Mouse (Mus musculus) adrenal gland, postnatal 4 days (tissue): ENCODE measurements around the gene Adcy6. TPM values are rescaled to one million over a fixed set of nuclear protein-coding genes. Genes with fewer than 3 reads are reported as not detected.

Experiments used
- DNase-seq, 2 experiments: peaks; one replicate each; pipeline ENCODE4 v3.0.0; 2021 to 2022; ENCODE audit warnings: low spot score in 2 of 2, mixed read lengths in 2 of 2
- total RNA-seq, 2 experiments: library from RNA; stranded (reverse); gene quantifications; 2 replicates each; pipeline ENCODE4 v1.2.3; 2021

Gene Adcy6
- total RNA-seq, 2 experiments from 2014 or later: 78.0 to 83.3 TPM

- DNase-seq: no peak
Measured at GRCm38 (mm10) chr15:98602191-98602881, 7.5 kb downstream of the Adcy6 start.

GRCm38 (mm10) chr15:98601832-98602190, 8.1 kb downstream of the Adcy6 start:
- no peak for DNase-seq

- DNase-seq: no peak
Measured at GRCm38 (mm10) chr15:98600036-98600709, 9.7 kb downstream of the Adcy6 start.

- DNase-seq: no peak
Measured at GRCm38 (mm10) chr15:98596609-98597008, 13.3 kb downstream of the Adcy6 start.

GRCm38 (mm10) chr15:98595049-98595448, 14.8 kb downstream of the Adcy6 start:
- no peak for DNase-seq

DNA sequence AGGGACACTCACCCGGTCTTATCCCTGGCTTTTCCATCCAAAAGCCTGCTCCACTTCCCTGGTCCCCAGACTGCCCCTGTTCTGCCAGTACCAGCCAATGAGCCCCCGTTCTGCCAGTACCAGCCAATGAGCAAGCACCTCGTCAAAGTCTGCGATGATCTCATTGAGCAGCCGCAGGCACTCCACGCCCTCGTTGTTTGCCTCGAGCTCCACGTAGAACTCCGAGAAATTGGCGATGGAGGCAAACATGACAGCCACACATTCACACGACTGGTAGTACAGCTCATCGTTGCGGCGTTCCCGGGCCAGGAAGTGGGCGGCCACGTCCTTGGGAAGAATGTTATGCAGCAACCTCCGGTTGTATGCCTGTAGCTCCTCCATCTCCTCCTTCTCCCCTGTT, 15.7 kb downstream of the Adcy6 start:
- no peak for DNase-seq

DNA sequence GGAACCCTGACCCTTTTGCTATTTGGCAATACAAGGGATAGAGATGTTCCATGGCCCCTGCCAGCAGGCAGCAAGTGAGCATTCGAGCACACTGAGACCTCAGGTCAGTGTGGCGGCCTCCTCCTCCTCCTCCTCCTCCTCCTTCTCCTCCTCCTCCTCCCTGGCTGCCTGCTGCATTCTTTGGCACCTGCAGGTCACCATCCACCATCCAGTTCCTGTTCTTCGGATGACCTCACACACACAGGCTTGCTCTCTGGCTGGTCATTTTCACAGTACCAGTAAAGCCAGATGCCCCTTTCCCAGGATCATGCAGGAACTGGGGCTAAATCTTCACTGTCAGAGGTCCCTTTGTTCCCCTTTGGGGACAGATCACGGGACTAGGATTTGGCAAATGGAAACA, 18.5 kb downstream of the Adcy6 start:
- no peak for DNase-seq

GRCm38 (mm10) chr15:98589640-98590336, 20.1 kb downstream of the Adcy6 start:
- no peak for DNase-seq

GRCm38 (mm10) chr15:98587751-98588150, 22.1 kb downstream of the Adcy6 start:
- no peak for DNase-seq

GRCm38 (mm10) chr15:98586141-98586540, 23.7 kb downstream of the Adcy6 start:
- DNase-seq: peak in 1 of 2 experiments; percentile 1

DNA sequence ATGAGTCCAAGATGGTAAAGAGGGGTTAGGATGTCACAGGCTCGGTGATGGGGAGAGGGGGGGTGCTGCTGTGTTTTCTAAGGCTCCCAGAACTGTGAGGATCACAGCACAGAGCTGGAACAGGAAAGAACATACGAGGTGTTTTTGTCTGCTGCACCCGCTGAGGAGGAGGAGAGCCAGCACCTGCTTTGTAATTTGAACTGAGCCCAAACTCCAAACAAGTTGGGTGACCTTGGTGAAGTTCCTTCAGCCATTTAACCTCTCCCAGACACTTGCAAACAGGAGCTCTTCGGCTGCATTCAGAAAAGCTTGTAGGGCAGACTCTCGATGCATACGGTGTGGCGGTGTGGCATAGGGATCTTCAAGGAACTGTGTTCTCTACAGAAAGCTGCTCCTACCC, 24.5 kb downstream of the Adcy6 start:
- DNase-seq: no peak

GRCm38 (mm10) chr15:98582996-98583395, 26.9 kb downstream of the Adcy6 start:
- DNase-seq: no peak

DNA sequence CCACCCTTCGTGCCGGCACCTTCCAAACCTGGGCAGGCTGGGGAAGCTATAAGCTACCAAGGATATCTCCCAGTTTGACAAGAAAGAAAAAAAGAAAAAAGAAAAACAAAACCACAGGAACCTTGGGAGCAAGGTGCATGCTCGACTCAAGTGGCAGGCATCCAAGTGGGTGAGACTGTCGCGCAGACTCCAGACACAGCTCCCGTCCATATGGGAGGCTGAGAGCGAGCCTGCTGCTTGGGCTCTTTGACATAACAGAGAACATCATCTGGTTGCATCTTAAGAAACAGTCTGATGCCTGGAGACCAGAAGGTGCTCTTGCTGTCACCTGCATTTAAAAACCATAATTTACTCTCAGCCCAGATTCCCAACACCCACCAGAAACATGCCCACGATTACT, 27.5 kb downstream of the Adcy6 start:
- DNase-seq: no peak

GRCm38 (mm10) chr15:98579795-98580464, 29.9 kb downstream of the Adcy6 start:
- peak in 1 of 2 experiments; percentile 60 for DNase-seq

DNA sequence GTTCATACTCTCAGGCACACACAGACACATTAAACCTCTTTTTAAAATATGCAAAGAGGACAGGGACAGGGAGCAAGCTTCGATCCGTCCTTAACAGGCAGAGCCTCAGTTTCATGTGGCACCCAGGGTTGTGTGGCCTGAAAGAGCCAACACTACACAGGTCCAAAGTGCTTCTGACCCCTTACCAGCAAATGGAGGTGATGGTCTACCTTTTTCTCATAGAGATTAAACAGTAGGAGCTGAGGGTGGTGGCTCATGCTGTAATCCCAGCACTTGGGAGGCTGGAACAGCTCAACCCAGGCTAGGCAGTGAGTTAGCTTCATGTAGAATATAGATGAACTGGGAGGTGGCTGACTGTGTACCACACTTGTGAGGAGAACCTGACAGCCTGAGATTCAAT, 30.6 kb downstream of the Adcy6 start:
- no peak for DNase-seq

- no peak for DNase-seq
Measured at GRCm38 (mm10) chr15:98573293-98573692, 36.6 kb downstream of the Adcy6 start.

DNA sequence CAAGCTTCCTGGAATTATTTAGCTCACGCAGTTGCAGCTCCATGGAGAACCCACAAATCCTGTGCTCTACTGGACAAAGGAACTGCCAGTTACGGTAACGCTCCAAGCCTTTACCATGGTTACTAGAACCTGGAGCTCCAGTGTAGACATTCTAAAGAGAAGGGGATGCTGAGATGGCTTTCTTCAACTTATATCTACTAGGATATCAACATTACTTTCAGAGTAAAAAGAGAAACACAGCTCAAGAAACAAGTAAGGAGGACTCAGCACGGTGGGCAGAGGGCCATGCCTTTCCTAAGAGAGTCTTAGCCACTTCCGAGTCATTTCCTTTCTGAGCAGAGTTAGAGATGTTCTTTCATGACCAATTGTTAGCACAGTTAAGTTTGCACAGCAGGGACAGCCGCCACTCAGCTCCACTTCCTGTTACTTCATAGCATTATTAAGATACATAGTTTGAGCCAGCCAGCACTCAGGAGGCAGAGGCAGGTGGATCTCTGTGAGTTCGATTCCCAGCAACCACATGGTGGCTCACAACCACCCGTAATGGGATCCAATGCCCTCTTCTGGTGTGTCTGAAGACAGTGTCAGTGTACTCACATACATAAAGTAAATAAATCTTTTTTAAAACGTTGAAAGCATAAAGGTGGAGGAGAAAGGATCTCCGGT, 38.9 kb downstream of the Adcy6 start, which contains the start of the genes Ccnt1 and 4930415O20Rik:
Ccnt1 (minus strand) TSS at position 51 of the 666 bp plus-strand sequence.
4930415O20Rik (plus strand) TSS at position 132 of the 666 bp plus-strand sequence.
- no peak for DNase-seq

DNA sequence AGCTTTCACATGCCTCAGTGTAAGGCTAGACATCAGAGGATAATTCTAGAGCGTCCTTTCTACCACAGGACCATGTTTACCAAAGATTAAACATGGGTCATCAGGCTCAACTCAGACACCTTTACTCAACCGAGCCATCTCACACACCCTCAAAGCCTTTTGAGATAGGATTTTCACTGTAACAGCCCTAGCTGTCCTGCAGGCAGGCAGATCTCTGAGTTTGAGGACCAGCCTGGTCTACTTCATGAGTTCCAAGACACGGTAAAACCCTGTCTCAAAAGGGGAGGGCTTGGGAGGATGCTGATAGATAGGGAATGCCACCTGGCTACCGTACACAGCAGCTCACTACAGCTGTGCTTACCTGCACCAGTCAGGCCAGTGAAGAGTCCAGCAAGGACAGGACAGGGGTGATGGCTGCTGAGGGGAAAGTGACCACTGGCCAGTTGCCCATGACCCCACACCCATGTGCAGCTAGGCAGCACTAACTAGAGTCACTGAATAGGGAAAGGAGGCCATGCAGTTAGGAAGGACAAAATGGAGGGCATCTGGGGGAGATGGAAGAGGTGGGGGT, 40.0 kb downstream of the Adcy6 start:
- no peak for DNase-seq

GRCm38 (mm10) chr15:98569216-98569615, 40.7 kb downstream of the Adcy6 start:
- DNase-seq: no peak

GRCm38 (mm10) chr15:98568256-98569033, 41.4 kb downstream of the Adcy6 start:
- no peak for DNase-seq
